Mouse (Mus musculus) gastrocnemius, postnatal 36 days (tissue): Measurements from ENCODE around the gene Nploc4. TPM values are rescaled to one million over a fixed set of nuclear protein-coding genes. Genes with fewer than 3 reads are reported as not detected.
A peak's percentile ranks its signal among the peaks of the same experiment; 100 is the strongest.
"Not testable (repeated sequence)": the region's sequence is repeated elsewhere in the genome, so short reads cannot be mapped to it uniquely, and the experiment has no call there.

Experiments used
- DNase-seq, 2 experiments: peaks; one replicate each; pipeline ENCODE4 v3.0.0; 2022
- intact Hi-C: fragments of 180-260 bp; cut with DNase I; formaldehyde crosslinking; loops from one replicate; pipeline ENCODE4 v1.15.1; 2025
- total RNA-seq, 2 experiments: library from RNA; stranded (reverse); gene quantifications; 2 replicates each; pipeline ENCODE4 v1.2.3; 2021

Gene Nploc4
- total RNA-seq, 2 experiments from 2014 or later, result 67.6 to 71.0 TPM

- intact Hi-C loops, result no loop called here
- no peak for DNase-seq
Observed at GRCm38 (mm10) chr11:120356319-120356840, 81.1 kb downstream of the Nploc4 start.

- peak in 1 of 2 experiments; percentile 8 for DNase-seq
- intact Hi-C loops, result no loop called here
Observed at GRCm38 (mm10) chr11:120355277-120356039, 82.0 kb downstream of the Nploc4 start.

- peak in 1 of 2 experiments; percentile 12 for DNase-seq
- intact Hi-C loops, result no loop called here
Observed at GRCm38 (mm10) chr11:120354304-120355276, 82.9 kb downstream of the Nploc4 start.

GRCm38 (mm10) chr11:120353500-120354303 is 83.8 kb downstream of the Nploc4 start:
- peak; percentile 81 for DNase-seq
- intact Hi-C loops, result no loop called here

- intact Hi-C loops, result no loop called here
- DNase-seq, result peak in 1 of 2 experiments; percentile 18
Observed at GRCm38 (mm10) chr11:120352571-120353290, 84.8 kb downstream of the Nploc4 start.

- DNase-seq, intact Hi-C loops: not testable (repeated sequence)
Observed at GRCm38 (mm10) chr11:120352093-120352350, 85.5 kb downstream of the Nploc4 start.

- peak in 1 of 2 experiments; percentile 20 for DNase-seq
- intact Hi-C loops, result no loop called here
Observed at GRCm38 (mm10) chr11:120351250-120352092, 86.0 kb downstream of the Nploc4 start.

- intact Hi-C loops, result no loop called here
- peak in 1 of 2 experiments; percentile 41 for DNase-seq
Observed at GRCm38 (mm10) chr11:120350711-120351110, 86.8 kb downstream of the Nploc4 start.

- intact Hi-C loops, result no loop called here
- peak; percentile 90 to 93 for DNase-seq
Observed at GRCm38 (mm10) chr11:120349986-120350702, 87.4 kb downstream of the Nploc4 start.

GRCm38 (mm10) chr11:120349371-120349985 is 88.0 kb downstream of the Nploc4 start:
- peak in 1 of 2 experiments; percentile 67 for DNase-seq

GRCm38 (mm10) chr11:120348684-120349370 is 88.7 kb downstream of the Nploc4 start:
- intact Hi-C loops, result no loop called here

More at GRCm38 (mm10) chr11:120349371-120349985, 88.0 kb downstream of the Nploc4 start:
- intact Hi-C loops, result no loop called here

GRCm38 (mm10) chr11:120347791-120348683 is 89.5 kb downstream of the Nploc4 start, which contains the start of gene Actg1:
Gene Actg1 (minus strand): TSS chr11:120348542.
- intact Hi-C loops, result no loop called here
- DNase-seq, result peak; percentile 77 to 82

More at GRCm38 (mm10) chr11:120348684-120349370, 88.7 kb downstream of the Nploc4 start:
- peak in 1 of 2 experiments; percentile 71 for DNase-seq

- intact Hi-C loops, result no loop called here
- DNase-seq, result peak in 1 of 2 experiments; percentile 35
Observed at GRCm38 (mm10) chr11:120347301-120347700, 90.2 kb downstream of the Nploc4 start.

- intact Hi-C loops, result not testable (repeated sequence)
Observed at GRCm38 (mm10) chr11:120346383-120347034, 91.0 kb downstream of the Nploc4 start.

GRCm38 (mm10) chr11:120345067-120345681 is 92.3 kb downstream of the Nploc4 start:
- peak in 1 of 2 experiments; percentile 15 for DNase-seq
- intact Hi-C loops, result no loop called here

More at GRCm38 (mm10) chr11:120346383-120347034, 91.0 kb downstream of the Nploc4 start:
- peak in 1 of 2 experiments; percentile 20 for DNase-seq
